Mouse (Mus musculus) fibroblast of lung, adult 2 months (primary cell): Measurements from ENCODE around the gene Gm20388.

Experiments
- DNase-seq: peaks from one replicate; pipeline ENCODE4 v3.0.0-alpha.2; 2011; ENCODE audit warnings: low read depth

Gene Gm20388

DNA sequence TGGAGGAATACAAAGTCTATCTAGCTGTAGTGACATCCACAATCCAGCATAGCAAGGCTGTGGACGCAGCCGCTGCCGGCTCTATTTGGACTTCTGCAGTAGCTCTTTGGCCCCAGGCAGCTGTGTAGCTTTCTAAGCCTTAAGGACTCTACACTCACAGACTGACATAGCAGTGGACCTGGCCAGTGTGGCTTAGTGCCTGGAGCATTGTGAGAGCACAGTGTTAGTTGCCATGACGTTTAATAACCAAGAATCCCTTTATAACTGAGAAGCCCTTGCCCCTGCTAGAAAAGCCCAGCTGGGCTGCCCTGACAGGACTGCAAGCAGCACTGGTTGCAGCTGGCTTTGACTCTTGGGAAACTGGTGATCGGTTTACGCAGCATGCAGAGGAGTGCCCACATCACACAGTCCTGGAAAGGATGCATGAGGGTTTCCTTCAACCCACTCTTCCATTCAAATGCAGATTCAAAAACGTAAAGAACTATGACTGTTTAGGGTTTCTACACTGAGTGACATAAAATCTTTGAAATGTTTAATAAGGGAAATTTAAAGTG, 214.3 kb downstream of the Gm20388 start:
- no peak for DNase-seq

DNA sequence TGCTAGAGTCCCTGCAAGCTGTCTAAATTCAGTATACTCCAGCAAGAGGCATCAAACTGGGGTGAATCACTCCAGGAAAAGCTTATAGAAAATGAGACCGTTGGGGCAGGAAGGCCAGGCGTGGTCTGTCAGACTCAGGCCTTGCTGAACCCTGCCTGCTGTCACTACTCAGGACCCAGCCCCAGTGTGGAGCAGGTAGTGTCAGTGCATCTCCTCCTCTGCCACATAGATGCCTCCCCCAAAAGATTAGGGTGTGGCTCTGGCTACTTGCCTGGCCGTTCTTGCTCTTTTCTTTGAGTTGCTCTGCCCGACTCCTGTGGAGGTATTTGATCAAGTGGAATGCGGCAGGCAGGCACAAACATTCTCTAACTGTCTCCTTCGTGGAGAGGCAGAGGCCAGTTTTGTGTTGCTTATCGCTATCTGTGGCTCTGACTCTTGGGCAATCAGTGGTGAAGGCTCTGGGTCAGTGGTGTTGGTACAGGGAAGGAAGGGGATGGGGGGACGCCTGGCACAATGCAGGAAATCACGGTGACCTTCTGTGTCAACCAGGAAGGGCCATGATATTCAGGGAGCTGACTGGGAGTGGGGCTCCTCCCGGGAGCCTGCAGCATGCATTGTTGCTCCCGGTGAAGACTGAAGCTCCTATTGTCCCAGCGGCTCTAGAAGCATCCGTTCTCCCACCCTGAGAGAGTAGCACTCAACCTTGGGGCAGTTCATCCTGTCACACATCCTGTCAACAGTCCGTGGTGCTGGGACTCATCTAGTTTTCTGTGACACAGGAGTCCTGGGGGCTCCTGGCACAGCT, 215.9 kb downstream of the Gm20388 start:
- DNase-seq, result no peak

DNA sequence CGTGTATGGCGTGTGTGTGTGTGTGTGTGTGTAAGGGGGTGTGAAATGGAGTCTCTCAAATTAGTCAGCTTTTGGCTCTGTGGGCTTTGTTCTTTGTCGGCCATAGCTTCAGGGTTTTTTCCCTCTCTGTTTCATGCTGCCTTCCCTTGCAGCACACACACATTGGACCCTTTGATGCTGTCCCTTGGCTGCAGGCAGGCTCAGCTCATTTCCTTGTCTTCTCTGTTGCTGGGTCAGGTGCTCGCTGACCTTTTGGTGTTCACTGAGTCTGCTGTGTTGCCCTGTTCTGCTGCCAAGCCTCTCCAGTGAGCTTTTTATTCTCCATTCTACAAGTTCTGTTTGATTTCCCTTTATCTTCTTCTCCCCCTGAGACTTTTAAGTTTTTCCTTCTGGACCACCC, 218.9 kb downstream of the Gm20388 start:
- DNase-seq, result no peak

DNA sequence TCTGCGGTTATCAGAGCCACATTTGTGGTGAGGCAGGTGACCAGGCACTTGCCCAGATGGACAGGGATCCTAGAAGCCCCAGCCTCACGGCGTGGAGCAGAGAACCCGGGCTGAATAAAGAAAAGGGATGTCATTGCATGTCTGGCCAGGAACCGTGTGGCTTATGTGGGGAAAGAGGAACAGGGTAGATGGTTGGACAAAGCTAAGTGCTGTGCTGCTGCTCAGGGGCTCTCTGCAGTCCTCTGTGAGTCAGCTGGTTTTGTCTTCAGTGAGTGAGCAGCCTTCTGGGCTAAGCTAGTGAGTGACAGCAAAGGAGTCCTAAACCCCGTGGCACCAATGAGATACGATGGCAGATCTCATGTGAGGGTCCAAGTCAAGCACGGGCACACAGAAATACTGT, 220.5 kb downstream of the Gm20388 start:
- DNase-seq, result no peak

DNA sequence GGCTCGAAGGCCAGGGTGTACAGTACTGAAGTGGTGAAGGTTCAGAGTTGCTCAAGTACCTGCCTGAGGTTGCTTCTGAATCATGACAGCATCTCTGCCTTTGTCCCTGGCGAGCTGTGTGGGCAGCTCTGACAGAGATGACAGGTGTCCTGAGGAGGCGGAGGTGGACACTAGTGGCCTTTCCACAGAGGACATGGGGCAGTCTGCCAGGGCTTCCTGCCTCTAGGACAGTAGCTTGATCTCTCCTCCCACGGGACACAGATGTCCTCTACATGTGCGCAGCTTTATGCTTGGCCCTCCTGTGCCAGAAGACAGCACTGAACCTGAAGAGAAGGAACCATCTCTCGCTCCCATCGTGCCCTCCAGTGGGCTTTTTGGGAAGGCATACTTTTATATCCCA, 222.5 kb downstream of the Gm20388 start:
- no peak for DNase-seq

DNA sequence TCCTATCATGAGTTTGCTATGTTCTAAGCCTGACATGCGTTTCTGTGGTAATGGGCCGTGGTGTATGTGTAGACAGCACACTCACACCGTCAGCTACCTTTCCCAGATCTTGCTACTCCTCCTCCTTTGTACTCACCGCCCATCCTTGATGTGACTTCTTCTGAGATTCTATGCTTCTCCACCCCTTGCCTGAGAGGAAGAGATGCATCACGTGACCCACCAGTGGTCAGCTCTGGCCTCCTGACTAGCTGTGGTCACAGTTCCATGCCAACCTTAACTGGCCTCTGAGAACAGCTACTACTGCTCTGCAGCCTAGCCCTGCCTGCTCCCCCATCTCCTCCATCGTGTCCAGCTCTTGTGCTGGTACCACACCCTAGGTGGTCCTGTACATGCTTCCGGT, 225.0 kb downstream of the Gm20388 start:
- DNase-seq, result no peak

DNA sequence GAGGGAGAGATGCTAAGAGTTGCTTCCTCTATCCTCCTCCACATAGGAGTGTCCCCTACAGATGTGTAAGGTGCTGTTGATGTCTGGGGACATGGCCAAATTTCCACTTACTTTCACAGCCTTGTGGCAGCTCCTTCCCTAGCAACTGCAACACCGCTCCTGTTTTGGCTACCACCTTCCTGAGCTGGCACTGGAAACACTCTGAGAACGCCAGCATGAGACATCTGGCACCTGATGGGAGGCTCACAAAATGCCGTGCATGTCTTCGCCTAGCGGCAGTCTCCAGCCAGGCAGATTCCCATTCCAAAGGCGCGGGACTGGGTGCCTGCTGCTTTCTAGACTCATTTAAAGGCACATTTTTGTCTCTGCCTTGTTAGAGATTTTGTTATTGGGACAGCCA, 226.0 kb downstream of the Gm20388 start:
- no peak for DNase-seq

DNA sequence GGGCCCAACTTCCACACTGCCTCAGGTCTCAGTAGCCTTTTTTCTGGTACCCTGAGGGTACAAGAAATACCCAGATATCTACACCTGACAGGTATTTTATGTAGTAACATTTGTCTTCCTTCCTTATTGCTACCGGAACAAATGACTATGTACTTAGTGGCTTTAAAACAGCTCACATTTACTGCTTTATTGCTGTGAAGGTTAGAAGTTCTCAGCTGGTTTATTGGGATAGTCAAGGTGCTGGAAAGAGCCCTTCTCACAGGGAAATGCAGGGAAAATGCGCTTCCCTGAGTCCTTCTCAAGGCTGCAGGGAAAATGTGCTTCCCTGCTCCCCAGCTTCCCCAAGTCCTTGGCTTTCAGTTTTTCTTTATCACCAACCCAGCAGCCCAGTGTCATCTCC, 228.3 kb downstream of the Gm20388 start:
- DNase-seq, result no peak

DNA sequence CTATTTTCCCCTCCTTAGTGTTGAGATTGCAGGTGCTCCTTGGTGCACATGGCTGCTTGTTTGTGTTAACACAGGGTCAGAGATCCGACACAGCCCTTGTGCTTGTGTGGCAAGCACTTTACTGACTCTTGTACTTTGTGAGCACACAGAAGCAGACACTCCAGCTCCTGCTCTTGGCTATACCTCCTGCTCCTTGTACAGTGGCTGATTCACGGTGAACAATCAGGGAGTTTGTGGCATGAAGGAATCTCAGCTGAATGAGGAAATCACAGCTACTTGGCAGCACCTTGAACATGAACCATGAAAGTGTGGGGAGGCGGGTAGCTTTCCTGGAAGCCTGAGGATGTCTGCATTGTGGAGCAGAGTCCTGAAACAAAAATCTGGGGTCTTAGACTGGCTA, 230.1 kb downstream of the Gm20388 start:
- DNase-seq, result peak; percentile 68

DNA sequence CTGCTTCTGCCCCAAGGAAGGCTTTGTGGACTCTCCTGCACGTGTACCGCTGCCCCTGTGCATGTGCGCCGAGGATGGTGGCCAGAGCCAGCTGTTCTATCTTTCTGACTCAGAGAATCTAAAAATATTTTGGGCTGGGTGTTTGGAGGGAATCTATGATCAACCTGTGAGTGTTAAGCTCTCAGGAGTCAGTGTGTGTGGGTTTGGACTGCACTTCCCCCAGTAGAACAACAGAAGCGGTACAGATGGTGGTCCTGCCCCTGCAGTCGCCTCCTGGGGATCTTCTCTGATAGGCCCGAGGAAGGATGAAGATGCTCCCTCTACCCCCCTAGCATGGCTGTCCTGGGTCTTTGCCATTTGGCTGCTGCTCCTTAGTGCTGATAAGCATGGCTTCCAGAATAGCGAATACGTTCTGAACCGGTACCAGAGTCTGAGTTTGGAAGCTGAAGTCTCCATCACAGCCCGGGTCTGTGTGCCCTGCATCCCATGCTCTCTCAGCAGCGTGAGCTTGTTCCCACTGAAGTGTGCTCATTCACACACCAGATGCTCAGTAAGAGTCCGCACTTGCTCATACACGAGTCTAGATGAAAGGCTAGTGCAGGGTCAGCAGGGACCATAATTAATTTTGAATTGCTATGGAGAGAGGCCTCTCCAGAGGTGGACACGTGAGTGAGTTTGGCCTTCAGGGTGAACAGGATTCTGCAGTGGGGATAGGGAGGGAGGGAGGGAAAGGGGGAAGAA, 233.4 kb downstream of the Gm20388 start:
- no peak for DNase-seq

DNA sequence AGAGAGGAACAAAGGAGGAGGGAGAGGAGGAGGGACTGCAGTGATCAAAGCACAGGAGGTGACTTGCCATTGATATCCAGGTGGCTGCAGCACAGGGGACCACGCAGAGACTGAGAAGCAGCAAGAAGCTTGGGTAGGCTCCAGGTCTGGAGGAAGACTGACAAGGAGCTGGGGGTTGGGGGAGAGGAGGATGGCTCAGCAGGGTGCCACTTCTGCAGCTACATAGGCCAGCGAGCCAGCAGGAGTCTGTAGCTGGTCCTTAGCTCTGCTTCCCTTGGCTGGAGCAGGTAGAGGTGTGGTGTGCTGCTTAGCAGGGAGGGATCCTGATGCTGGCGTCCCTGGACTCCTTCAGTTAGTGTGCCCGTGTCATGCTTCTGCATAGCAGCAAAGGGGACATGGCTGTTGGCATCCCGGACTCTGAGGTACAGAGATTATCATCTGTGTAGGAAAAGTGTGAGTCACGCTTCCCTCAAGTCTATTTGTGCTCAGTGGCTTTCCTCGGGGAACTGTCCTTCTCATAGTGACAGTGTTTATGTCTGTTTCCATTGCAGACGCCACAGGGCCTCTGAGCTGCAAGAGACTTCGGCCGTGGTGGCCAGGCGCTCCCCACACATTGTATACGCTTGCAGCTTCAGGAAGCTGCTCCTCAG, 234.1 kb downstream of the Gm20388 start:
- DNase-seq, result no peak

DNA sequence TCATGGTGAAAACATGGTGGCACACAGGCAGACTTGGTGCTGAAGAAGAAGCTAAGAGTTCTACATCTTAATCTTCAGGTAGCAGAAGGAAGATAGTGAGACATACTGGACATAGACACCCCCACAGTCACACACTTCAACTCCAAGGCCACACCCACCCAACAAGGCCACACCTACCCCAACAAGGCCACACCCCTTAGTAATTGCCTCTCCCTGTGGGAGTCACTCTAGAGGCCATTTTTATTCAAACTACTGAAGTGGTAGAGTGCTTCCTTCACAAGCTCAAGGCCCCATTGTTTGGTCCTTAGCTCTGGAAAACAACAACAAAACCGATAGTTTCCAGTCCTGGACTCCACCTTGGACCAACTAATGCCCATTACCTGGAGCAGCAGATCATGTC, 235.4 kb downstream of the Gm20388 start:
- DNase-seq, result no peak

DNA sequence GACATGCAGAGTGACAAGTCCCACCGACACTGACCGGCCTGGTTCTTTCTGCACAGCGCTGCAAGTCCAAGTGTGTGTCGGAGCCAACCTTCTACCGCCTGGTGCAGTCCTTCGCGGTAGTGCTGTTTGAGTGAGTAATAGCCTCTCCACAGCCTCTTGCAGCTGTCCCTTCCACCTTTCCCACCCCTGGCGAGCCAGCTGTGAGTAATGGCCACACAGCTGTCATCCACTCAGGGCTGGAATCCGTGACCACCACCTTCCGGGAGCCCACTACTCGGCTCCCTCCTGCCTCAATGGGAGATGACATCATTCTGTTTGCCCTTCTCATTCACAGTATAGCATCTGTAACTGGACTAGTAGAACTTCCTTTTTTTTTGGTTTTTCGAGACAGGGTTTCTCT, 239.4 kb downstream of the Gm20388 start:
- DNase-seq, result no peak

DNA sequence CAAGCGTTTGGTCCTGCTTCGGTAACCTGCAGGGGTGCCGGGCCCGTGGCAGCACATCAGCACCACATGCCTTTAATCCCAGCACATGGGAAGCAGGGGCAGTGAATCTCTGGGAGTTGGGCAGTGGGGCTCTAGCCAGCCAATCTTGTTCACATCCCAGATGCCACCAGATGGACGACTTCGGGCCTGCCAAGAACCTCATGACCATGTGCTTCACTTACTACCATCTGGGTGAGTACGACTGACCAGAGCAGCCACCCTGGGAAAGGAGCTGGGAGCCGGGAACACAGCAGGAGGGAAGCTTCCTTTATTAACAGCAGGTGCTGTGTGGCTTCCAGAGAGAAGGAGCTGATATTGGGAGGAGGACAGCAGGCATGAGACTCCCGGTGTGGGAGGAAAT, 240.5 kb downstream of the Gm20388 start:
- no peak for DNase-seq

DNA sequence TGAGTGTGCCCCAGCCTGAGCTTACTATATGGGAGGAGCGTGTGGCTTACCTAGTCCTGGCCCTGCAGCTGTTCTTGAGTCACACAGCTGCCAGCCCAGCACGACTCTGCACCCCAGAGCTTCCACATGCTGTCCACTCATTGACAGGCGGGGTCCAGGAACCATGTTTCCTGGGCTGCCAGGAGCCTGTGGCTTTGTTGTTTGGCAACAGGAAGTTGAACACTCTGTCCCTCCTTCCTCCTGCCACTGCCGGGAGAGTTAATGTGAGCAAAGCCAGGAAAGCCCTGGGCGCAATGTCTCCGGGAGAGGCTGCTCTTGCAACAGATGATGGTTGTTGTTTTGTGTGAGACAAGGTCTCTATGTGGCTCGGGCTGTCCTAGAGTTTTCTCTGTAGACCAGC, 242.0 kb downstream of the Gm20388 start:
- peak; percentile 23 for DNase-seq

DNA sequence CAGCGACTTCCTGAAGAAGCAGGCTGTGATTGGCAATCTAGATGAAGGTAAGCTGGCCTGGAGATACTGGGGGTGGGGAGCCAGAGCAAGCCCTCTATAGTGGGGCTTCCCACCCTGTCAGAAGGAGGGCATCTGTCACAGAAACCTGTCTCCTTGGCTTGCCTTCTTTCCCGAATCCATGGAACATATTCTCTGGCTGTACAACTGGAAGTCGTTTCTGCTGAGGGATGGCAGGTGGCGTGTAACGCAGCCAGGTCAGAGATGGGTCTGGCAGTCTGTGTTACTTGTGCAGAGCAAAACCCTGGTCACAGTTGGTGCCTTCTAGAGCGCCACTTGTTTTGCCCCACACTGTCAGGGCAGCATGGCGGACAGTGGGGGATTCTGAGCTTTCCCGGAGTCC, 249.7 kb downstream of the Gm20388 start:
- no peak for DNase-seq

DNA sequence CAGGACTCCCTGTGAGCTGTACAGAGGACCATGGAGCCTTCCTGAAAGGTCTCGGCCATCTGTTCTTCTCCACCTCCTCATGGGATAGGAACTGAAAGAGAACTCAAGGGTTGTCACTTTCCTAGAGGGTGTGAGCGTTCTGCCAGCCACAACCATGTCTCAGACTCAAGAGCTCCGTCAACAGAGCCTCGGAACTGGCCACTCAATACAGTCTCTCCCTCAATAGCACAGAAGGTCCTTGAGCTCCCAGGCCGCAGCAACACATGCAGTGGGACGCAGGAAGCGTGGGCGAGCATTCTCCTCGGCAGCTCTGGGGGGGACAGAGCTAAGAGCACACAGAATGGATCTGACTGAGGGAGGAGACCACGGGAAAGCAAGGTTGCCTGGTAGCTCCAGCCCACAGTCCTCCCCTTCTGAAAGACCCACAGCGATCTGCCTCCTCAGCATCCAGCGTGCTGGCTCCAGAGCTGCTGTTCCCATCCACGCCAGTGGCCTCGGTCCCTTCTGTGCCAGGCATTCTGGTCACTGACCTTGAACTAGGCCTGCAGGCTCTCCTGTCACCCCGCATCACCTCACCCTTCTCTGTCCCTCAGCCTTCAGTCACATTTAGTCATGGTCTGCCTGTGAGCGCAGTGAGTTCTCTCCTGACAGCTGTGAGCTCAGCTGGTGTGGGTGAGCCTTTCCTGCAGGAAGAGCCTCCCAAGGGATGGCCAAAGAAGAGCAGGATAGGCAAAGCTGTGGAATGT, 251.2 kb downstream of the Gm20388 start:
- no peak for DNase-seq

DNA sequence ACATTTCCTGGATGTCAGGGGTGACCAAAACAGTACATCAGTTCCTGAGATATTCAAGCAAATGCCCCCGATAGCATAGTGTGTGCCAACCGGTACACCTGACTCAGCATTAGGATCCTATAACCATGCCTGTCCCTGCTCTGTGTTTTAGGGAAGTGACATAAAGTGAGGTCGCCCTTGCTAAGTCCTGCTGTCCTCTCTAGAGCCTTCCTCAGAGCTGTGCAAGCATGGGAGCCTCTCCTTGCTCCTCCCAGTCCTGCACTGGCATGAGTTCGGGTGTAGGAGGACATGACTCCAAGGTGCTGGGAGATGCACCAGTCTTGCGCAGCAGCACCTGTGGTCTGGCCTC, 251.7 kb downstream of the Gm20388 start:
- no peak for DNase-seq

DNA sequence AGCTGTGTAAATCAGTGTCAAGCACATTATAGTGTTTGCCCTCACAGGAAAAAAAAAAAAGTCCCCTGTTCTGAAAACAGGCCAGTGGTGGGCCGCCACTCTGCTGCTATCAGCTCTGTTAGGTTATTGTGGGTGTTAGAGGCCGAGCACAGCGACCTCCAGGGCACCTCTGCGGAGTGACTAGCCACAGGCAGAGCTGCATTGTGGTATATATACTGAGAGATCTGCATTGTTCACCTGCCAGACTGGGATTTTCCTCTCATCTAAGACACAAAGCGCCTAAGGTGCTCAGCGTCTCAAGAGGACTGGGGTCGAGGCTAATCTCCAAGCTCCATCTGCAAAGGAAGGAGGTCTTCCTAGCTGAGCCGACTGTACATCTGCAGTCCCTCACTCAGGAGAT, 252.7 kb downstream of the Gm20388 start:
- no peak for DNase-seq

DNA sequence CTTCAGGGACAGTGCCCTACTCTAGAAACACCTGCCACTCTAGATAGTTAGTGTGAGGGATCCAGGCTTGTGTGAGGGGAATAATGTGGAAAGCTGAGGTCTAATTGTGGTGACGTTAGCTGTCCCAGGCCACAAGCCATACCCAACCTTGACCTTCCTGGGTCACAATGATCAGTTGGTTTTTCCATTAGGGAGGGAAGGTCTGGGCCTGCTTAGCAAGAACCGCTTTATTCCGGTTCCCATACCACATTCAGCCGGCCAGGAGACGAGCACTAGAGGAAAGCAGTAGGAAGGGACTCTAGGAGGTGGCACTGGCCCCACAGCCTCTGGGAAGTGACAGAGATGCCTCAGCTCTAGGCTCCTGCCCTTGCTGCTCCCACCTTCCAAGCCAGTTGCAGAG, 253.4 kb downstream of the Gm20388 start:
- DNase-seq, result no peak

DNA sequence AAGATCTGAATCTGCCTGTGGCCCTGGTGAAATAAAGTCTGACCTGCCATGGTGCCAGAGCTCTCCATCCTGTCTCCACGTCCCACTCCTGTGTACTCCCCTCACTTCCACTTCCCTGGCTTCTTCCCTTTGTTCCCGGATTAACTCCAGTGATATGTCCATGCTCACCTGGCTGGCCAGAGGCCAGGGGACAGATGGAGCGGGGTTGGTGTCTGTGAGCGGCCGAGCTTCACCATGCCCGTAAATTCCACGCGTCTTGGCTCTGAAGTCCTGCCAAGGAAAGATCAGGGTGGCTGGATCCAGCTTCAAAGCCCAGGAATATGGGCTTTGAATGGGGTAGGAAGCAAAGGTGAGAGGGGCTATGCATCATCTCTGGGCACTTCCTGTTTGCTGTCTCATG, 256.5 kb downstream of the Gm20388 start:
- no peak for DNase-seq

DNA sequence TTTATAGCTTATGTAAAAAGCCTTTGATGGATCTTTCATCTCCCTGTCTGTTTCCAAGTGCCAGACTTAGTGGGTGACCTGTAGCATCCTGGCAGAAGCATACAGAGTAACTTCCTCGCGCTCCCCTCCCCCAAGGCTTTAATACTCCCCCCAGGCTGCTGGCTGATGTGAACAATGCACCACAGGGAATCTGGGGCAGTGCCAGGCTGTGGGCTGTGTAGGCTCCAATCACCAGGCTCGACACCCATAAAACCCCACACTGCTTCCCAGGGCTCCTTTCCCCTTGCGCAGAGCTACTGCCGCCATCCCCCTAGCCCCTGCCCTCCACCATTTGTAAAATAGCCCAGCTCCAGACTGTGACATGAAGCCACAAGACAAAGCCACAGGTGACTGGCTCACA, 257.2 kb downstream of the Gm20388 start:
- DNase-seq, result no peak
